Mouse (Mus musculus) megakaryocyte, embryonic 14.5 days (primary cell): ENCODE data around the gene Sirt4. TPM values are rescaled to one million over a fixed set of nuclear protein-coding genes. Genes with fewer than 3 reads are reported as not detected.

ENCODE experiments used
- H3K27me3 ChIP-seq: replicated peaks from 2 replicates; pipeline ENCODE3; 2012; ENCODE audit warnings: inconsistent platforms
- H3K36me3 ChIP-seq: replicated peaks from 2 replicates; pipeline ENCODE3; 2012; ENCODE audit warnings: low read length, inconsistent platforms, mixed read lengths
- H3K4me1 ChIP-seq: 2 replicates; pipeline ENCODE4 v1.6.1; 2012; ENCODE audit warnings: inconsistent platforms
- H3K4me3 ChIP-seq: replicated peaks from 2 replicates; pipeline ENCODE3; 2012; ENCODE audit warnings: moderate library complexity, mild to moderate bottlenecking, inconsistent platforms
- H3K9me3 ChIP-seq: 2 replicates; pipeline ENCODE4 v1.6.1; 2012; ENCODE audit warnings: inconsistent platforms
- FLI1 ChIP-seq: IDR thresholded peaks from 2 replicates; pipeline ENCODE4 v1.6.1; 2012; ENCODE audit warnings: low read length, inconsistent platforms, mixed read lengths
- GATA1 ChIP-seq: IDR thresholded peaks from 3 replicates; pipeline ENCODE4 v1.6.1; 2012; ENCODE audit warnings: mixed read lengths, low read length, inconsistent platforms, borderline replicate concordance
- polyA plus RNA-seq: library from polyadenylated mRNA; stranded (reverse); fragments of >175 nt; gene quantifications from 2 replicates; pipeline ENCODE4 v1.2.3, GENCODE M21; 2012; ENCODE audit warnings: low replicate concordance; ENCODE audit not compliant: insufficient read depth

Sirt4 gene
- polyA plus RNA-seq, 1 experiment: 3.1 TPM

GRCm38 (mm10) chr5:115492711-115493335, 8.3 kb upstream of the Sirt4 start:
- Histone ChIP-seq H3K36me3 (no peaks in the 10 kb centered on the region), H3K27me3 (peaks cover 16% of the 10 kb centered on the region), H3K9me3 (no peaks in the 10 kb centered on the region), H3K4me1 (peaks cover 43% of the 10 kb centered on the region), H3K4me3 (no peak overlapping the region)
- TF ChIP-seq FLI1: no peak
- no peak for TF ChIP-seq GATA1

GRCm38 (mm10) chr5:115491771-115492322, 7.3 kb upstream of the Sirt4 start:
- TF ChIP-seq FLI1 (no peak), GATA1 (no peak)
- Histone ChIP-seq H3K9me3 (no peaks in the 10 kb centered on the region), H3K36me3 (no peaks in the 10 kb centered on the region), H3K4me1 (peaks cover 39% of the 10 kb centered on the region), H3K4me3 (peak overlapping the region; percentile 89), H3K27me3 (peaks cover 16% of the 10 kb centered on the region)

DNA sequence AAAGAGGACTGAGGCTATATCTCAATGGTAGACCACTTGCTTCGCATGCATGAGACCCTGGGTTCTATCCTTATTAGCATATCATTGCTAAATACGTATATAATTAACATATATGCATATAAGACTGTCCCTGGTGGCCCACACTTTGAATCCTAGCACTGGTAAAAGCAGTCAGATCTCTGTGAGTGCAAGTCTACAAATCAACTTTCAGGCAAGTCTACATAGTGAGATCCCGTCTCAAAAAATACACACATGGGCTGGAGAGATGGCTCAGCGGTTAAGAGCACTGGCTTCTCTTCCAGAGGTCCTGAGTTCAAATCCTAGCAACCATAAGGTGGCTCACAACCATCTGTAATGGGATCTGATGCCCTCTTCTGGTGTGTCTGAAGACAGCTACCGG, 6.6 kb upstream of the Sirt4 start:
- Histone ChIP-seq H3K36me3 (no peaks in the 10 kb centered on the region), H3K4me3 (peak overlapping the region; percentile 85), H3K27me3 (peaks cover 15% of the 10 kb centered on the region), H3K4me1 (peaks cover 37% of the 10 kb centered on the region), H3K9me3 (no peaks in the 10 kb centered on the region)
- TF ChIP-seq GATA1: no peak
- TF ChIP-seq FLI1: no peak

- Histone ChIP-seq H3K27me3 (peaks cover 12% of the 10 kb centered on the region), H3K9me3 (no peaks in the 10 kb centered on the region), H3K4me1 (peaks cover 37% of the 10 kb centered on the region), H3K36me3 (no peaks in the 10 kb centered on the region), H3K4me3 (peak overlapping the region; percentile 85)
- no peak for TF ChIP-seq FLI1
- TF ChIP-seq GATA1: no peak
These were observed 6.1 kb upstream of the Sirt4 start for GRCm38 (mm10) chr5:115490638-115491000.

DNA sequence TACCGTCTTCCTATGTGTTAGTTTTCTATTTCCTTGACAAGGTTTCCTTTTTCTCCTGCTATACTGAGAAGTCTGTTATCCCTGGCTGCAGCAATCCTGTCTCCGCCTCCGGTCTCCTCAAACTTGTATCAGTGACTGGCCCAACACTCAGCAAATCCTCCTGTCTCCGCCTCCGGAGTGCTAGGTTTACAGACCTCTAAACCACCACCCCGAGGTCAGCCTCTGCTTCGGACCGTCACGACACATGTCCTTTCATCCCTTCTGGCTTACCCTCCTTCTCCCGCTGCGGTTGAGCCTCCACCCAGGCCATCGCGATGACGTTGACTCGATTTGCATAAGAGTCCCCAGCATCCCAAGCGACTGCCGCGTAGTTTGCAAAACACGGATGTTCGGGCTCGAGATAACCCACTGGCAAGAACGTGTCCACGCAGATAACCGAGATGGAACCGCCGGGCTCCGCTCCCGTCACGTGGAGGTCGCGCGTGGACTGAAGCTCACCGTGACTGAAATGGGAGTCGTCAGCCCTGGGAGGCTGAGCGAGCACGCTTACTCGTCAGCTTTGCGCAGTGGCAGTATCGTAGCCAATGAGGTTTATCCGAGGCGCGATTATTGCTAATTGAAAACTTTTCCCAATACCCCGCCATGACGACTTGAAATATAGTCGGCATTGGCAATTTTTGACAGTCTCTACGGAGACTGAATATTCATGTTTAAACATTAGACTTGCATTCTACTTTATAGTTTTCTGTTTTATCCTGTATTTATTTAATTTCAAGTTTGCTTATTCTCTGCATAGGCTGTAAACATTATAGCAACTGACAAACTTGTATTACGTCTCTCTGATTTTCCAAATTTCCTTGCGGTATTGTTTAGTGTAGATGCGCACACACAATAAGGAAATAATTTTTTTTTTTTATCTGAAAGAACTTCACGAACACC, 5.4 kb upstream of the Sirt4 start:
- Histone ChIP-seq H3K4me3 (peak overlapping the region; percentile 94), H3K9me3 (no peaks in the 10 kb centered on the region), H3K27me3 (peaks cover 10% of the 10 kb centered on the region), H3K36me3 (no peaks in the 10 kb centered on the region), H3K4me1 (peaks cover 39% of the 10 kb centered on the region)
- no peak for TF ChIP-seq GATA1
- TF ChIP-seq FLI1: no peak

DNA sequence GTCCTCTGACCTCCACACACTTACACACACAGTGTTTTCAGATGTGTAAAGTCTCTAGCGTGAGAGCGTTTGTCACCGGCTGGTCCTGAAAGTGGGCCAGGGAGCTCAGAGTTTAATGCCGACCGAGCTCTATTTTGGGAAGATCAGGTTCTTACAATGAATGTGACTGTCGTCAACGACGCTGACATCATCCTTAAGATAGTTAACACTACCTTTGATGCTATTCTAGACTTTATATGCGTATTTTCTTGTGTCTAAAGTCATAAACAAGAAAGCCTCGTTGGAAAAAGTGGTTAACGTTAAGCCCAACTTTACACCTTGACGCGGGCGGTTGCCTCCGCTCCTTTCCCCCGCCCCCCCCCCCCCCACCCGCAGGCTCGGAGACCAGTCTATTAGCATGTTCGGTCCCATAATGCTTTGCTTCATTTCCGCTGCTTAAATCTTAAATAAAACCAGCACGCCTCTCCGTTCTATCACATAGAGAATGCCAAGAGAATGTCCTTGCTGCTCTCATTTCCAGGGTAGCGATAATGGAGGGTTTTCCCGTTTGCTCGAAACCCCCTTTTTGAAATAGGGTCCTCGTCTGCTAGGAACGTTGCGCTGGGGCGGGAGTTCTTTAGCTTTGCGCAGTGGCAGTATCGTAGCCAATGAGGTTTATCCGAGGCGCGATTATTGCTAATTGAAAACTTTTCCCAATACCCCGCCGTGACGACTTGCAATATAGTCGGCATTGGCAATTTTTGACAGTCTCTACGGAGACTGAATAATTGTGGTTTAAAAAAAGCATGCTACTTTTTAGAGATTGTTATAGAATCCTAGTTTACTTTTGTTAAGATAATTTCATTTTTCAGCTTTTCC, 4.5 kb upstream of the Sirt4 start:
- H3K4me1 ChIP-seq: peaks cover 45% of the 10 kb centered on the region
- H3K36me3 ChIP-seq: no peaks in the 10 kb centered on the region
- H3K27me3 ChIP-seq: peaks cover 2% of the 10 kb centered on the region
- H3K4me3 ChIP-seq: peak overlapping the region; percentile 94
- no peak for TF ChIP-seq FLI1
- TF ChIP-seq GATA1: no peak
- no peaks in the 10 kb centered on the region for H3K9me3 ChIP-seq

DNA sequence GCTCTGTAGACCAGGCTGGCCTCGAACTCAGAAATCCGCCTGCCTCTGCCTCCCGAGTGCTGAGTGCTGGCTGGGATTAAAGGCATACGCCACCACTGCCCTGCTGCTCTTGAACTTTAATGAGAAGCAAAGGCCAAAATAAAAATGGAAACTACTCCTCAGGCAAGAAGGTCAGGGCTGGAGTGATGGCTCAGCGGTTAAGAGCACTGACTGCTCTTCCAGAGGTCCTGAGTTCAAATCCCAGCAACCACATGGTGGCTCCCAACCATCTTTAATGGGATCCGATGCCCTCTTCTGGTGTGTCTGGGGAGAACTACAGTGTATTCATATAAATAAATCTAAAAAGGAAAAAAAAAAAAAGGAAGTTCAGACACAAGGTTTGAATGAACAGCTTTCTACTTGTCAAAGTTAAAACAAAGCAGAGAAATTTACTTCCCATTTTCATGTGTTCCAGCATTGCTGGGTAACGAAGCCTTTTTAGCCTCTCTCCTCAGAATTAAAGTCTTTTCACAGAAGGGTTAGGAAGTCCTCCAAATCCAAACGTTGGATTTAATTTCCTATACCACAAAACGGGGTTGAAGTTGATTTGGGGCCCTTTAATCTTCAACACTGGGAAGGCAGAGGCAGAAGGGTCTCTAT, 3.5 kb upstream of the Sirt4 start:
- no peaks in the 10 kb centered on the region for H3K36me3 ChIP-seq
- H3K9me3 ChIP-seq: no peaks in the 10 kb centered on the region
- peaks cover 43% of the 10 kb centered on the region for H3K4me1 ChIP-seq
- H3K4me3 ChIP-seq: no peak overlapping the region
- H3K27me3 ChIP-seq: peaks cover 2% of the 10 kb centered on the region
- TF ChIP-seq GATA1: no peak
- no peak for TF ChIP-seq FLI1

DNA sequence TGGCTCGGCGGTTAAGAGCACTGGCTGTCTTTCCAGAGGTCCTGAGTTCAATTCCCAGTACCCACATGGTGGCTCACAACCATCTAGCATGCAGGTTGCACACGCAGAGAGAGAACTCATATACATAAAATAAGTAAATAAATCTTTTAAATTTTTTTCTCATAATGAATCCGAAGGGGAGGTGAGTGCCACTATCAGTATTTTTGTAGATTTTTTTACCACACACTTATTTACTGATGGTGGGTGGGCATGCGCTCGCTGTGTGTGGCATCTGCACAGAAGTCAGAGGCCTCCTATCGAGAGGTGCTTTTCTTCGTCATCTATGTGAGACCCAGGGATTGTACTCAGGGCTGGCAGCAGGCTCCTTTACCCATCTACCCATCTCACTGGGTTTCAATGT, 2.8 kb upstream of the Sirt4 start:
- Histone ChIP-seq H3K27me3 (peaks cover 2% of the 10 kb centered on the region), H3K9me3 (no peaks in the 10 kb centered on the region), H3K4me1 (peaks cover 50% of the 10 kb centered on the region), H3K4me3 (no peak overlapping the region), H3K36me3 (peaks cover 6% of the 10 kb centered on the region)
- no peak for TF ChIP-seq GATA1

GRCm38 (mm10) chr5:115486726-115487125, 2.2 kb upstream of the Sirt4 start:
- H3K4me3 ChIP-seq: no peak overlapping the region
- H3K9me3 ChIP-seq: no peaks in the 10 kb centered on the region
- H3K4me1 ChIP-seq: peaks cover 47% of the 10 kb centered on the region
- no peaks in the 10 kb centered on the region for H3K27me3 ChIP-seq
- H3K36me3 ChIP-seq: peaks cover 13% of the 10 kb centered on the region
- TF ChIP-seq GATA1 (no peak), FLI1 (no peak)
